8 mouse cellular contexts compared by ENCODE assay signal in the genomic region with DNA sequence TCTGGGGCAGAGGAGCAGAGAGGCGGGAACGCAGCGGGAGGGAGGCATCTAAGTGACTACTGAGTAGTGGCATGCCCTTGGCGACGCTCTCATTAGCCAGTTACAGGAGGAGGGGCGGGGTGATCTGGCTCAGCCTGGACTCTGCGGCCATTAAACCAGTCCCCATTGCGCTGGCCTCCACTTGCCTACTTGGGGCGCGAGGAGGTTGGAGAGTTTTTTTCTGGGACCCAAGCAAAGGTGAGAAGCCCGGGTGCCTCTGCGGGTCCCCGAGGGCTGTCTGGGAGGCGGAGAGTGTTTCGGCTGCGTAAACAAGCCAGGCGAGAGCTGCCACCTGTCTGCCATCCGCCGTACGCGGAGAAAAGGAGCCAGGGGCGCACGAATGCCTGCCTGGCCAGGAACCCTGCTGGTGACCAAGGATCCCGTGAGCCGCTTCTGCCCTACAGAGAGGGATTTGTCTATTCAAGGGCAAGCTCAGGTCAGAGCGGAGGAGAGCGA. TPM values are rescaled to one million over a fixed set of nuclear protein-coding genes. Genes with fewer than 3 reads are reported as not detected.
DNase-seq lines count a peak whose midpoint lies in the region; ATAC-seq lines count a peak whose summit lies in the region.

Gene Pla2g16 (plus strand): TSS at position 132 of the 495 bp plus-strand sequence.

- H3K4me3 ChIP-seq in hindbrain, embryonic 13.5 days, result peak within 1 kb of the TSS; percentile 41
- peak within 1 kb of the TSS; percentile 44 for H3K4me3 ChIP-seq in macrophage (ENCODE audit: inconsistent target)

- H3K4me2 ChIP-seq in hindbrain, embryonic 13.5 days, result peak within 1 kb of the TSS; percentile 61

- no peaks in the 10 kb centered on the region for H3K9me3 ChIP-seq in hindbrain, embryonic 13.5 days

- H3K9ac ChIP-seq in hindbrain, embryonic 13.5 days, result peak within 1 kb of the TSS; percentile 59

- ATAC-seq in hindbrain, embryonic 13.5 days (ENCODE audit: low FRiP score), result peak; percentile 52; the same call in 1 of the 2 replicates

- no peaks in the 10 kb centered on the region for H3K36me3 ChIP-seq in hindbrain, embryonic 13.5 days
- no peaks in the 10 kb centered on the region for H3K36me3 ChIP-seq in macrophage (ENCODE audit: inconsistent target)

- peaks cover 11% of the 10 kb centered on the region for H3K4me1 ChIP-seq in hindbrain, embryonic 13.5 days (replicated peaks)

- peaks cover 22% of the 10 kb centered on the region for H3K27me3 ChIP-seq in hindbrain, embryonic 13.5 days

- DNase-seq in NIH3T3 (ENCODE audit: low read depth), result peak; percentile 83
- DNase-seq in cerebellum, adult 8-10 months, result peak; percentile 7
- peak; percentile 16 to 34 for DNase-seq in frontal cortex, postnatal 36 days (ENCODE audit: low spot score in 2 of 2)
- peak; percentile 32 to 52 for DNase-seq in layer of hippocampus, postnatal 36 days
- peak; percentile 21 to 48 for DNase-seq in right cerebral cortex, adult 2 months (ENCODE audit: low spot score in 2 of 2)
- peak; percentile 77 for DNase-seq in urinary bladder, postnatal 14 days (ENCODE audit: low spot score)

- WGBS in hindbrain, embryonic 13.5 days, result under 1% methylated on average over 27 of the region's 27 CpGs
- 2% methylated on average over 24 of the region's 27 CpGs for WGBS in macrophage (ENCODE audit: missing documents)

- H3K79me2 ChIP-seq in macrophage (ENCODE audit: inconsistent target), result no peaks in the 10 kb centered on the region

- no peak within 1 kb of the TSS for H3K27ac ChIP-seq in hindbrain, embryonic 13.5 days
- no peak within 1 kb of the TSS for H3K27ac ChIP-seq in macrophage

RNA-seq across cellular contexts. Expression of gene Pla2g16, which starts in this region (rescaled TPM):
- 2.9 and 5.4 TPM in 2 replicates for polyA plus RNA-seq in hindbrain, embryonic 13.5 days (2015; fragmentation: Nextera tagmentation; extraction: Ambion mirVana)
- total RNA-seq in layer of hippocampus, postnatal 36 days (2021), result 10 to 100 TPM; 28.3 to 28.8 TPM
- 10 to 100 TPM in 10 of 26 experiments, 1 to 10 TPM in 12, under 1 TPM in 3, not detected in 1; 0.31 to 43.6 (median 8.7) TPM for total RNA-seq in macrophage (2018; cell fraction: chromatin; rRNA removed)
- 10 to 100 TPM in 13 of 26 experiments, 1 to 10 TPM in 13; 2.2 to 46.8 (median 15.6) TPM for total RNA-seq in macrophage (2018; cell fraction: cytosol; rRNA removed)
- 10 to 100 TPM in 11 of 26 experiments, 1 to 10 TPM in 13, under 1 TPM in 2; 0.44 to 28.9 (median 8.9) TPM for total RNA-seq in macrophage (2018; cell fraction: nucleus; rRNA removed)
- polyA plus RNA-seq in macrophage (2018), result 3.0 to 6.9 TPM (median 4.9 TPM) in 3 replicates

Comparison
In these comparisons a context has a peak if more than half of its experiments do, and no peak if none do; other contexts are left out.
1. DNase-seq: peak in every context shown above with its lines; median percentile 83 in NIH3T3; 77 in urinary bladder, postnatal 14 days; 42 in layer of hippocampus, postnatal 36 days; 34 in right cerebral cortex, adult 2 months; 25 in frontal cortex, postnatal 36 days; 7 in cerebellum, adult 8-10 months.